13 mouse cellular contexts compared by ENCODE assay signal in the genomic region with DNA sequence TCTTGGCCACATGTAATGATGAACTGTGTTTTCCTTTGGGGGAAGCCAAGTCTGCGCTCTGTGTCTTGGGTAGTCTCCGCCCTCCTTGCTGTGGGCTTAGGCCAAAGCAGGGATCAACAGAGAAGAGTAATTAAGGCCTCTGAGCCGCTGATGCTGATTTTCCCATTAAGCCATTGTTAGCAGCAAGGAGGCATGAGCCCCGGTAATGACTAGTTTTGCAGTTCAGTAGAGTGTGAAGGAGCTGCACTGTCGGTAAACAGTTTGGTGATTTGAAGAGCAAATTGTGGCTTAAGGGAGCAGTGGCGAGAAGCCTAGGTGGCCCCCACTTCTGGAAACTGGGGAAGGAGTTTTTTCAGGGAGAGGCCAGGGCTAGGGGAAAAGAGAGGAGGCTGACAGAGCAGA.
DNase-seq lines count a peak whose midpoint lies in the region; ATAC-seq lines count a peak whose summit lies in the region.
"Had no signal": no experiment of that assay in that cellular context is flagged by ENCODE, and none has a peak within 500 bp of the region (broad histone marks: within the 10 kb centered on the region; RNA-seq: fewer than 3 reads in every experiment).

No protein-coding gene starts in this region.

- DNase-seq in kidney, adult 11 months, result peak; percentile 40
- no peak for DNase-seq in kidney, postnatal 10 days
- peak; percentile 22 for DNase-seq in kidney, adult 9 months
- DNase-seq in retina, adult 2 months (ENCODE audit: low read depth, low spot score), result peak; percentile 9
- DNase-seq in gastrocnemius, adult 8-10 months (ENCODE audit: low spot score in 2 of 2), result no peak
- no peak for DNase-seq in thymus, postnatal 14 days
- DNase-seq in left cerebral cortex, adult 8-10 months (ENCODE audit: low spot score in 2 of 2), result no peak
- DNase-seq: adrenal gland, postnatal 36 days; cerebellum, adult 9-11 months had no signal

- no peaks in the 10 kb centered on the region for H3K9me3 ChIP-seq in forebrain, embryonic 12.5 days
- H3K9me3 ChIP-seq: limb, embryonic 13.5 days; lung, embryonic 15.5 days had no signal

- H3K4me2 ChIP-seq in forebrain, embryonic 12.5 days, result no peak overlapping the region; the same call in 1 of the 2 replicates
- H3K4me2 ChIP-seq: limb, embryonic 13.5 days; lung, embryonic 15.5 days had no signal

- H3K27me3 ChIP-seq in forebrain, embryonic 12.5 days, result peaks cover 57% of the 10 kb centered on the region
- H3K27me3 ChIP-seq: limb, embryonic 13.5 days; lung, embryonic 15.5 days had no signal

- 0 out of 2 replicates have a peak overlapping the region, but pooled peaks have one; percentile 59 for H3K27ac ChIP-seq in forebrain, embryonic 12.5 days
- H3K27ac ChIP-seq: limb, embryonic 13.5 days; lung, embryonic 15.5 days had no signal

- no peaks in the 10 kb centered on the region for H3K36me3 ChIP-seq in forebrain, embryonic 12.5 days (replicated peaks)
- H3K36me3 ChIP-seq: limb, embryonic 13.5 days; lung, embryonic 15.5 days had no signal

- peaks cover 44% of the 10 kb centered on the region for H3K4me1 ChIP-seq in forebrain, embryonic 12.5 days
- H3K4me1 ChIP-seq: lung, embryonic 15.5 days had no signal

- 7% methylated on average over 6 of the region's 6 CpGs for WGBS in forebrain, embryonic 12.5 days

- peak; percentile 74 for ATAC-seq in forebrain, embryonic 12.5 days (ENCODE audit: low FRiP score)
- ATAC-seq: intestine, postnatal 0 days had no signal

- H3K9ac ChIP-seq in forebrain, embryonic 12.5 days, result no peak overlapping the region
- H3K9ac ChIP-seq: limb, embryonic 13.5 days; lung, embryonic 15.5 days had no signal

- H3K4me3 ChIP-seq in forebrain, embryonic 12.5 days (replicated peaks), result no peak overlapping the region
- H3K4me3 ChIP-seq: limb, embryonic 13.5 days; lung, embryonic 15.5 days had no signal

Comparison
In these comparisons a context has a peak if more than half of its experiments do, and no peak if none do; other contexts are left out.
1. DNase-seq: peak in kidney, adult 11 months (single experiment), kidney, adult 9 months (single experiment) and retina, adult 2 months (single experiment); none in kidney, postnatal 10 days (single experiment), gastrocnemius, adult 8-10 months (0 of 2), thymus, postnatal 14 days (single experiment) and left cerebral cortex, adult 8-10 months (0 of 2).